Mouse (Mus musculus) C2C12 (cell line): ENCODE measurements around the gene Hint3. TPM values are rescaled to one million over a fixed set of nuclear protein-coding genes. Genes with fewer than 3 reads are reported as not detected.

Experiments
- H3K27me3 ChIP-seq: one replicate; pipeline ENCODE4 v1.6.1; 2011; ENCODE audit not compliant: control insufficient read depth, insufficient read depth, insufficient read length
- H3K36me3 ChIP-seq: one replicate; pipeline ENCODE4 v1.6.1; 2011; ENCODE audit not compliant: control insufficient read depth, insufficient read depth
- H3K4me3 ChIP-seq: one replicate; pipeline ENCODE4 v1.5.1; 2011; ENCODE audit warnings: mild to moderate bottlenecking, control low read depth; ENCODE audit not compliant: poor library complexity, insufficient read depth, severe bottlenecking
- H3K79me2 ChIP-seq: one replicate; pipeline ENCODE4 v1.6.1; 2011; ENCODE audit not compliant: control insufficient read depth, insufficient read depth
- H3K79me3 ChIP-seq: one replicate; pipeline ENCODE4 v1.6.1; 2011; ENCODE audit warnings: low read depth, control low read depth
- H3ac ChIP-seq: one replicate; pipeline ENCODE3; 2011; ENCODE audit warnings: low read depth; ENCODE audit not compliant: control insufficient read depth, insufficient read length
- CEBPB ChIP-seq: IDR thresholded peaks from one replicate; pipeline ENCODE4 v1.6.1; 2011; ENCODE audit warnings: low read depth, mild to moderate bottlenecking, control low read depth, moderate library complexity
- CTCF ChIP-seq: IDR thresholded peaks from one replicate; pipeline ENCODE4 v1.5.1; 2011; ENCODE audit not compliant: control insufficient read depth, insufficient read depth, insufficient read length
- FOSL1 ChIP-seq: IDR thresholded peaks from one replicate; pipeline ENCODE4 v1.8.0; 2011; ENCODE audit warnings: mild to moderate bottlenecking, low read length; ENCODE audit not compliant: poor library complexity, insufficient read depth, severe bottlenecking
- MAX ChIP-seq: IDR thresholded peaks from one replicate; pipeline ENCODE4 v1.6.1; 2011; ENCODE audit warnings: mild to moderate bottlenecking, control low read depth
- MYOD1 ChIP-seq: IDR thresholded peaks from one replicate; pipeline ENCODE4 v1.6.1; 2011; ENCODE audit warnings: low read depth; ENCODE audit not compliant: control insufficient read depth, insufficient read length
- MYOG ChIP-seq: IDR thresholded peaks from one replicate; pipeline ENCODE4 v1.6.1; 2011; ENCODE audit not compliant: control insufficient read depth, insufficient read length; ENCODE audit errors: extremely low read depth
- USF1 ChIP-seq: IDR thresholded peaks from one replicate; pipeline ENCODE4 v1.6.1; 2011; ENCODE audit warnings: low read depth, mild to moderate bottlenecking, control low read depth, moderate library complexity
- polyA plus RNA-seq: library from polyadenylated mRNA; unstranded; fragments of >200 nt; fragmentation: generic; extraction: Trizol; gene quantifications from one replicate; pipeline ENCODE4 v1.2.1, GENCODE M21; 2012; ENCODE audit warnings: missing spikeins

Gene Hint3
- polyA plus RNA-seq, 1 experiment: 8.1 TPM

- no peak overlapping the region for H3ac ChIP-seq
- H3K79me2 ChIP-seq: no peaks in the 10 kb centered on the region
- H3K36me3 ChIP-seq: peaks cover 72% of the 10 kb centered on the region
- no peaks in the 10 kb centered on the region for H3K79me3 ChIP-seq
- no peak overlapping the region for H3K4me3 ChIP-seq
- no peaks in the 10 kb centered on the region for H3K27me3 ChIP-seq
- TF ChIP-seq CTCF: no peak
- no peak for TF ChIP-seq MYOD1
- TF ChIP-seq MYOG: no peak
- TF ChIP-seq MAX: no peak
- no peak for TF ChIP-seq FOSL1
- TF ChIP-seq USF1: no peak
- TF ChIP-seq CEBPB: no peak
These were observed 63.1 kb downstream of the Hint3 start for GRCm38 (mm10) chr10:30566364-30566763.

GRCm38 (mm10) chr10:30564651-30565050, 64.8 kb downstream of the Hint3 start:
- no peaks in the 10 kb centered on the region for H3K27me3 ChIP-seq
- no peaks in the 10 kb centered on the region for H3K79me2 ChIP-seq
- H3K36me3 ChIP-seq: peaks cover 88% of the 10 kb centered on the region

More at GRCm38 (mm10) chr10:30564651-30565050, 64.8 kb downstream of the Hint3 start:
- TF ChIP-seq CEBPB (no peak), USF1 (no peak)
- no peak overlapping the region for H3K4me3 ChIP-seq
- no peak overlapping the region for H3ac ChIP-seq
- H3K79me3 ChIP-seq: no peaks in the 10 kb centered on the region

Other genes starting within 250 kb of the Hint3 start
- 2.6 TPM for gene Trmt11, start 28.9 kb downstream of the Hint3 start, polyA plus RNA-seq
- 3.9 TPM for gene Ncoa7, start 173.7 kb upstream of the Hint3 start, polyA plus RNA-seq
- gene Hey2, start 213.2 kb upstream of the Hint3 start, polyA plus RNA-seq: 0.06 TPM